Mouse (Mus musculus) effector memory CD4-positive, alpha-beta T cell, adult 5 months (primary cell): ENCODE data around the gene Madd. TPM values are rescaled to one million over a fixed set of nuclear protein-coding genes. Genes with fewer than 3 reads are reported as not detected.

ENCODE experiments used
- polyA plus RNA-seq: library from polyadenylated mRNA; unstranded; fragments of 100-300 nt; shearing (Covaris generic); gene quantifications from one replicate; pipeline ENCODE4 v1.2.1, GENCODE M21; 2017

Gene Madd
- 224 TPM for polyA plus RNA-seq

DNA sequence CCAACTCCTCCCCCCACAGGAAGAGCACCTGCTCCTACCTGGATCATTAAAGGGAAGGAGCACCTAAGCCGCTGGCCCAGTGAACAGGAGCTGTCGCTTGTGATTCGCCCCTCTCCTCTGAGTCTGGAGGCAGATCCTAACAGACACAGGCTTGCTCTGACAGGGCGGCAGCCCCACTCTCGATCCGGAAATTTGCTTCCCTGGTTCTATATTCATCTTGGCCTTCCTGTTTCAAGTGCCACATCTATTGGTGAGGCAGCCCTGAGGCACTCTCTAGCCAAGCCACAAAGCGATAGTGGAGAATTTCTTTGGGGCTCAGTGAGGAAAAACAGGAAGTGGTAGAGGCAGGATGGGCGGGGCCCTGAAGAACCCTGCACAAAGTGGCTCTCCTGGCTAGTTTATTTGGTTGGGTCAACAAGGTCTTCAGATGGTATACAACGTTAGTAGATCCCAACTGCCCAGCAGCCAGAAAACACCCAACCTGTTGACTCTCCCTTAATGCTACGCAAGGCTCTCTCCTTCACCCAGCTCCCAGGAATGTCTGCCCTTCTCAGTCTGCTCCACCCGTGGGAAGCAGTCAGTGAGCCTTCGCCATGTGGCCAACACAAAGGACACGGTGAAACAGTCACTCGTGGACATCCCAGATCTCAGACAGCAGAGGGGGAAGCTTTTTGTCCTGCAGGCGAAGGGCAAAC is at the start of gene Madd:
Gene Madd (minus strand): TSS at position 127 of the 695 bp plus-strand sequence.

DNA sequence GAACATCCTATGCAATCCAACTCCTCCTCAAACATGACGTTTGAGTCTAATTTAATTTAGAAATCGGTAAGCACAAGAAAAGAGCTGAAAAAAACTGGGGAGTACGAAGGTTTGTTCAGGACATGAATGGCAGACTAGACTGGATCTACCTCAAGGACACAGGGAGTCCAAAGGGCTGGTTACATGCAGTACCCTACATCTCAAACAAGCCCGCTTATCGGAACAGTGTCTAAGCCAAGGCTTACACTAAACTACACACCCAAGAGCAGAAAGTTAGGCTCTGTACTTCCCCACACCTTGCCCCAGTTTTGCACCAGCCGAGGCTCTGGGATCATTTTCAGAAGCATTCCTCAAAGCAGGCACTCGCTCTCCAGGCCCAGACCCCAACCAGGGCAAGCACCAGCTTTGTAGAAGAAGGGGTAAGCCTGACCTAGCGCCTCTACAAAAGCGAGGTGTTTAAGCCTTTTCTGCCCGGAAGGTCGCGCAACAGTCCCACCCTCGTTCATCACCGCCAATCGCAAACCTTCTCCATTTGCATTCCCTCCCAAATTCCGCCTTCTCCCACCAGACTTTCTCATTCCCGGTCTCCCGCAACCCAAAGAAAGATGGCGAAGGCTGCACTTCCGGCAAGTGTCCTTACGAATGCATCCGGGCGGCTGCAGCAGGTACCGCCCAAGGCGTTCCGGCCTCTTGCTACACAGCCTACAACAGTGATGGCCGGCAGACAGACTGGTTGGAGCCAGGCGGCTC is 18.8 kb upstream of the Madd start, which contains the start of the genes Nr1h3 and Acp2:
Gene Nr1h3 (minus strand): TSS at position 613 of the 750 bp plus-strand sequence.
Gene Acp2 (plus strand): TSS at position 664 of the 750 bp plus-strand sequence.

DNA sequence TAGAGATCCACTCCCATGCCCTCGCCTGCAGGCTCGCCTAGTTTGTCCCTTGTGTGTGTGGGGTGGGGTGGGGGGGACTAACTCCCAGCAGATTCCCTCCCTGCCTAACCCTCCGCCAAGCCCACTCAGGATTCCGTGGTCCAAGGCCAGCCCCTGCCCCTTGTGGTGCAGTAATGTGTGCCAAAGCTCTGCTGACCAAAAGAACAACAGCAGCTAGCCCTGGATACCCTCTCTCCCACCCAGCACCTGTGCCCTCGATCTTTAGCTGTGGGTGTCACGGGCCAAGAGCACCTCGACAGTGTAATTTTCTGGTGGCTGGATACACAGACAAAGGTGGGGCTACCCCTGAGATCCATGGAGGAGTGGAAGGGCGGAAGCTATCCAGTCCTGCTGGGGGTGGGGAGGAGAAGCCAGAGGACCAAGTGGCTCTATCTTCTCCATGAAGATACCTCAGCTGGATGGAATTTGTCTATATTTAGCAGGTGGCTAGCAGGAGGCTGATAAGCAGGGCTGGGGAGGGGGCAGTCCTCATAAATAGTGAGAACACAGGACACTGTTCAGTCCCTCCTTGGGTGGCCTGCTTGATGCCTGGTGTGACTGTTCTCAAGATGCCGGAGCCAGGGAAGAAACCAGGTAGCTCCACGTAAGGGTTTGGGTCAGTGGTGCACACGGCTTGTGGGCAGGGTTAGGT is 65.9 kb downstream of the Madd start, which contains the start of gene Mybpc3:
Gene Mybpc3 (plus strand): TSS at position 560 of the 691 bp plus-strand sequence.

Other genes starting within 250 kb of the Madd start
- gene Celf1, start 243.5 kb downstream of the Madd start, polyA plus RNA-seq: 129 TPM
- 1.8 TPM for gene Rapsn, start 148.2 kb downstream of the Madd start, polyA plus RNA-seq
- gene Psmc3, start 129.8 kb downstream of the Madd start, polyA plus RNA-seq: 152 TPM
- 21.4 TPM for gene Slc39a13, start 113.4 kb downstream of the Madd start, polyA plus RNA-seq
- not detected for gene Spi1, start 101.4 kb downstream of the Madd start, polyA plus RNA-seq
- not detected for gene Mybpc3, start 65.7 kb downstream of the Madd start, polyA plus RNA-seq
- 0.57 TPM for gene Nr1h3, start 19.0 kb upstream of the Madd start, polyA plus RNA-seq
- gene Acp2, start 19.0 kb upstream of the Madd start, polyA plus RNA-seq: 7.6 TPM
- gene Ddb2, start 53.1 kb upstream of the Madd start, polyA plus RNA-seq: 98.2 TPM
- gene Pacsin3, start 72.1 kb upstream of the Madd start, polyA plus RNA-seq: 2.0 TPM
- 84.0 TPM for gene Arfgap2, start 81.1 kb upstream of the Madd start, polyA plus RNA-seq